7 mouse cellular contexts compared by ENCODE assay signal in genomic region chr7:30588676-30589434, GRCm38 (mm10). TPM values are rescaled to one million over a fixed set of nuclear protein-coding genes. Genes with fewer than 3 reads are reported as not detected.
A peak's percentile ranks its signal among the peaks of the same experiment; 100 is the strongest.
DNase-seq lines count a peak whose midpoint lies in the region; ATAC-seq lines count a peak whose summit lies in the region.

Gene Kmt2b, minus strand, starts transcription at chr7:30588726.

- no peaks in the 10 kb centered on the region for H3K27me3 ChIP-seq in embryonic facial prominence, embryonic 11.5 days (ENCODE audit: control insufficient read depth, insufficient read depth, low read length)
- no peaks in the 10 kb centered on the region for H3K27me3 ChIP-seq in limb, embryonic 10.5 days (ENCODE audit: low read depth, poor library complexity, severe bottlenecking)
- no peaks in the 10 kb centered on the region for H3K27me3 ChIP-seq in midbrain, embryonic 13.5 days

- H3K36me3 ChIP-seq in embryonic facial prominence, embryonic 11.5 days (replicated peaks; ENCODE audit: control insufficient read depth, insufficient read depth, low read depth, low read length) = peaks cover 14% of the 10 kb centered on the region
- peaks cover 34% of the 10 kb centered on the region for H3K36me3 ChIP-seq in limb, embryonic 10.5 days
- peaks cover 30% of the 10 kb centered on the region for H3K36me3 ChIP-seq in midbrain, embryonic 13.5 days

- peak; percentile 98 for DNase-seq in adrenal gland, postnatal 14 days
- DNase-seq in embryonic facial prominence, embryonic 11.5 days (ENCODE audit: low spot score) = peak; percentile 98
- peak; percentile 99 for DNase-seq in kidney, adult 11 months
- peak; percentile 97 for DNase-seq in limb, embryonic 10.5 days (ENCODE audit: low spot score)
- DNase-seq in spleen, adult 12 weeks (ENCODE audit: low spot score) = peak; percentile 90

- peak; percentile 96 for ATAC-seq in embryonic facial prominence, embryonic 11.5 days (replicated peaks; ENCODE audit: insufficient number of reproducible peaks, low FRiP score, low TSS enrichment, low read depth)
- peak; percentile 77 for ATAC-seq in granulocyte monocyte progenitor cell, adult 5-6 weeks (replicated peaks; ENCODE audit: poor library complexity, severe bottlenecking)
- ATAC-seq in midbrain, embryonic 13.5 days = peak; percentile 97

- H3K4me1 ChIP-seq in embryonic facial prominence, embryonic 11.5 days (ENCODE audit: control insufficient read depth, insufficient read depth, low read length) = no peaks in the 10 kb centered on the region; the same call in none of the 2 replicates
- peaks cover 26% of the 10 kb centered on the region for H3K4me1 ChIP-seq in limb, embryonic 10.5 days
- H3K4me1 ChIP-seq in midbrain, embryonic 13.5 days (replicated peaks) = peaks cover 32% of the 10 kb centered on the region

- peak within 1 kb of the TSS; percentile 89 for H3K4me2 ChIP-seq in embryonic facial prominence, embryonic 11.5 days (ENCODE audit: low read depth, low read length)
- peak within 1 kb of the TSS; percentile 80 for H3K4me2 ChIP-seq in midbrain, embryonic 13.5 days (replicated peaks)

- H3K9ac ChIP-seq in embryonic facial prominence, embryonic 11.5 days (replicated peaks; ENCODE audit: low read length) = peak within 1 kb of the TSS; percentile 99
- H3K9ac ChIP-seq in midbrain, embryonic 13.5 days (replicated peaks) = peak within 1 kb of the TSS; percentile 99

- H3K9me3 ChIP-seq in embryonic facial prominence, embryonic 11.5 days (replicated peaks; ENCODE audit: control insufficient read depth, low read length) = no peaks in the 10 kb centered on the region
- H3K9me3 ChIP-seq in limb, embryonic 10.5 days (replicated peaks) = no peaks in the 10 kb centered on the region
- H3K9me3 ChIP-seq in midbrain, embryonic 13.5 days = no peaks in the 10 kb centered on the region

- under 1% methylated on average over 61 of the region's 68 CpGs for WGBS in embryonic facial prominence, embryonic 11.5 days
- under 1% methylated on average over 65 of the region's 68 CpGs for WGBS in limb, embryonic 10.5 days
- WGBS in midbrain, embryonic 13.5 days = under 1% methylated on average over 62 of the region's 68 CpGs

- H3K4me3 ChIP-seq in embryonic facial prominence, embryonic 11.5 days (ENCODE audit: low read depth, low read length) = peak within 1 kb of the TSS; percentile 97
- peak within 1 kb of the TSS; percentile 100 for H3K4me3 ChIP-seq in limb, embryonic 10.5 days
- H3K4me3 ChIP-seq in midbrain, embryonic 13.5 days (replicated peaks) = peak within 1 kb of the TSS; percentile 99

- H3K27ac ChIP-seq in embryonic facial prominence, embryonic 11.5 days (replicated peaks; ENCODE audit: low read depth, low read length) = peak within 1 kb of the TSS; percentile 84
- peak within 1 kb of the TSS; percentile 99 for H3K27ac ChIP-seq in limb, embryonic 10.5 days
- H3K27ac ChIP-seq in midbrain, embryonic 13.5 days = peak within 1 kb of the TSS; percentile 95

RNA-seq across cellular contexts. Expression of gene Kmt2b, which starts in this region (rescaled TPM):
- 45.7 and 54.0 TPM in 2 replicates for total RNA-seq in adrenal gland, postnatal 14 days (2021)
- polyA plus RNA-seq in embryonic facial prominence, embryonic 11.5 days (2014; fragmentation: Nextera tagmentation; extraction: Ambion mirVana) = 7.2 and 8.4 TPM in 2 replicates
- 48.1 and 64.3 TPM in 2 replicates for total RNA-seq in granulocyte monocyte progenitor cell, adult 5-6 weeks (2014; fragmentation: Nextera tagmentation)
- total RNA-seq in granulocyte monocyte progenitor cell, adult 5-6 weeks (2017) = 5.9 and 9.5 TPM in 2 replicates
- 10.2 and 10.6 TPM in 2 replicates for polyA plus RNA-seq in limb, embryonic 10.5 days (2016; fragmentation: Nextera tagmentation; extraction: Ambion mirVana)
- polyA plus RNA-seq in midbrain, embryonic 13.5 days (2015; fragmentation: Nextera tagmentation; extraction: Ambion mirVana) = 12.9 and 13.3 TPM in 2 replicates

Comparison
In these comparisons a context has a peak if more than half of its experiments do, and no peak if none do; other contexts are left out.
1. Peak in every context shown above with its lines: DNase-seq, ATAC-seq, H3K4me3 ChIP-seq and H3K27ac ChIP-seq.